Mouse (Mus musculus): ENCODE data around the gene Bpifc. TPM values are rescaled to one million over a fixed set of nuclear protein-coding genes. Genes with fewer than 3 reads are reported as not detected.

Bpifc gene
- polyA plus RNA-seq, 1 experiment from 2014 or later, result 0.05 TPM

- no peak for ATAC-seq
- Histone ChIP-seq H3K36me3 (ENCODE audit: control insufficient read depth, insufficient read depth, low read length) (peaks cover 31% of the 10 kb centered on the region; the same call in 1 of the 2 replicates), H3K4me1 (ENCODE audit: control insufficient read depth, insufficient read depth, low read depth, low read length) (peaks cover 4% of the 10 kb centered on the region), H3K27me3 (replicated peaks; ENCODE audit: control insufficient read depth, insufficient read depth, low read length) (no peaks in the 10 kb centered on the region), H3K9ac (ENCODE audit: low read depth, low read length) (no peak overlapping the region), H3K9me3 (ENCODE audit: control insufficient read depth, low read length) (no peaks in the 10 kb centered on the region), H3K4me2 (ENCODE audit: low read length) (no peak overlapping the region), H3K4me3 (ENCODE audit: low read length) (no peak overlapping the region), H3K27ac (ENCODE audit: low read depth, low read length) (no peak overlapping the region)
- 87% methylated on average over 6 of the region's 6 CpGs for WGBS
Measured at GRCm38 (mm10) chr10:85951765-85952443, 59.8 kb downstream of the Bpifc start.

GRCm38 (mm10) chr10:85948483-85949196, 63.1 kb downstream of the Bpifc start:
- Histone ChIP-seq H3K36me3 (ENCODE audit: control insufficient read depth, insufficient read depth, low read length) (peaks cover 40% of the 10 kb centered on the region), H3K9ac (ENCODE audit: low read depth, low read length) (no peak overlapping the region), H3K4me2 (ENCODE audit: low read length) (no peak overlapping the region), H3K4me3 (ENCODE audit: low read length) (no peak overlapping the region), H3K27me3 (replicated peaks; ENCODE audit: control insufficient read depth, insufficient read depth, low read length) (no peaks in the 10 kb centered on the region), H3K9me3 (ENCODE audit: control insufficient read depth, low read length) (no peaks in the 10 kb centered on the region), H3K27ac (ENCODE audit: low read depth, low read length) (no peak overlapping the region), H3K4me1 (ENCODE audit: control insufficient read depth, insufficient read depth, low read depth, low read length) (no peaks in the 10 kb centered on the region)
- peak; percentile 79 for ATAC-seq
- 64% methylated on average over 8 of the region's 8 CpGs for WGBS

GRCm38 (mm10) chr10:85936280-85936965, 75.3 kb downstream of the Bpifc start:
- no peak overlapping the region for H3K27ac ChIP-seq (ENCODE audit: low read depth, low read length)
- no peak overlapping the region for H3K4me2 ChIP-seq (ENCODE audit: low read length)
- no peak for ATAC-seq
- peaks cover 48% of the 10 kb centered on the region for H3K36me3 ChIP-seq (ENCODE audit: control insufficient read depth, insufficient read depth, low read length)
- no peak overlapping the region for H3K9ac ChIP-seq (ENCODE audit: low read depth, low read length)
- H3K4me3 ChIP-seq (ENCODE audit: low read length), result no peak overlapping the region
- WGBS, result 94% methylated on average over 6 of the region's 6 CpGs
- no peaks in the 10 kb centered on the region for H3K9me3 ChIP-seq (ENCODE audit: control insufficient read depth, low read length)
- H3K4me1 ChIP-seq (ENCODE audit: control insufficient read depth, insufficient read depth, low read depth, low read length), result no peaks in the 10 kb centered on the region
- no peaks in the 10 kb centered on the region for H3K27me3 ChIP-seq (replicated peaks; ENCODE audit: control insufficient read depth, insufficient read depth, low read length)

GRCm38 (mm10) chr10:85929962-85930361, 81.7 kb downstream of the Bpifc start:
- WGBS, result 95% methylated on average over 11 of the region's 11 CpGs

GRCm38 (mm10) chr10:85929208-85929591, 82.5 kb downstream of the Bpifc start:
- H3K27me3 ChIP-seq (replicated peaks; ENCODE audit: control insufficient read depth, insufficient read depth, low read length), result no peaks in the 10 kb centered on the region
- peaks cover 12% of the 10 kb centered on the region for H3K4me1 ChIP-seq (ENCODE audit: control insufficient read depth, insufficient read depth, low read depth, low read length)
- WGBS, result 46% methylated on average over 11 of the region's 11 CpGs
- peak overlapping the region; percentile 65 for H3K4me3 ChIP-seq (ENCODE audit: low read length)
- no peak overlapping the region for H3K27ac ChIP-seq (ENCODE audit: low read depth, low read length)
- H3K9ac ChIP-seq (ENCODE audit: low read depth, low read length), result peak overlapping the region; percentile 27
- no peaks in the 10 kb centered on the region for H3K36me3 ChIP-seq (ENCODE audit: control insufficient read depth, insufficient read depth, low read length)
- no peak for ATAC-seq
- peak overlapping the region; percentile 98 for H3K4me2 ChIP-seq (ENCODE audit: low read length)
- H3K9me3 ChIP-seq (ENCODE audit: control insufficient read depth, low read length), result no peaks in the 10 kb centered on the region

More at GRCm38 (mm10) chr10:85929962-85930361, 81.7 kb downstream of the Bpifc start:
- Histone ChIP-seq H3K4me1 (ENCODE audit: control insufficient read depth, insufficient read depth, low read depth, low read length) (peaks cover 12% of the 10 kb centered on the region), H3K27me3 (replicated peaks; ENCODE audit: control insufficient read depth, insufficient read depth, low read length) (no peaks in the 10 kb centered on the region), H3K27ac (ENCODE audit: low read depth, low read length) (no peak overlapping the region), H3K9ac (ENCODE audit: low read depth, low read length) (no peak overlapping the region), H3K9me3 (ENCODE audit: control insufficient read depth, low read length) (no peaks in the 10 kb centered on the region), H3K4me3 (ENCODE audit: low read length) (no peak overlapping the region), H3K36me3 (ENCODE audit: control insufficient read depth, insufficient read depth, low read length) (no peaks in the 10 kb centered on the region), H3K4me2 (ENCODE audit: low read length) (no peak overlapping the region)
- ATAC-seq, result no peak

- Histone ChIP-seq H3K4me2 (ENCODE audit: low read length) (peak overlapping the region; percentile 98), H3K4me3 (ENCODE audit: low read length) (peak overlapping the region; percentile 65), H3K36me3 (ENCODE audit: control insufficient read depth, insufficient read depth, low read length) (no peaks in the 10 kb centered on the region), H3K9me3 (ENCODE audit: control insufficient read depth, low read length) (no peaks in the 10 kb centered on the region), H3K27ac (ENCODE audit: low read depth, low read length) (peak overlapping the region; percentile 36; the same call in 1 of the 2 replicates), H3K27me3 (replicated peaks; ENCODE audit: control insufficient read depth, insufficient read depth, low read length) (no peaks in the 10 kb centered on the region), H3K9ac (ENCODE audit: low read depth, low read length) (peak overlapping the region; percentile 67), H3K4me1 (ENCODE audit: control insufficient read depth, insufficient read depth, low read depth, low read length) (peaks cover 12% of the 10 kb centered on the region)
- under 1% methylated on average over 63 of the region's 63 CpGs for WGBS
- peak; percentile 96 for ATAC-seq
Measured at GRCm38 (mm10) chr10:85928499-85929207, 83.0 kb downstream of the Bpifc start.

- no peak for ATAC-seq
- peak within 1 kb of the TSS; percentile 36; the same call in 1 of the 2 replicates for H3K27ac ChIP-seq (ENCODE audit: low read depth, low read length)
Measured at GRCm38 (mm10) chr10:85927676-85928445, 83.8 kb downstream of the Bpifc start, which contains the start of gene Ascl4. Gene Ascl4 (plus strand): TSS chr10:85927681.

GRCm38 (mm10) chr10:85916498-85917309, 95.0 kb downstream of the Bpifc start, which contains the start of gene Prdm4:
Gene Prdm4 (minus strand): TSS chr10:85917142.
- H3K4me1 ChIP-seq (ENCODE audit: control insufficient read depth, insufficient read depth, low read depth, low read length), result peaks cover 11% of the 10 kb centered on the region
- WGBS, result under 1% methylated on average over 74 of the region's 90 CpGs
- no peaks in the 10 kb centered on the region for H3K27me3 ChIP-seq (replicated peaks; ENCODE audit: control insufficient read depth, insufficient read depth, low read length)
- no peaks in the 10 kb centered on the region for H3K9me3 ChIP-seq (ENCODE audit: control insufficient read depth, low read length)
- peak; percentile 100 for ATAC-seq
- H3K9ac ChIP-seq (ENCODE audit: low read depth, low read length), result peak within 1 kb of the TSS; percentile 95
- peak within 1 kb of the TSS; percentile 88 for H3K27ac ChIP-seq (ENCODE audit: low read depth, low read length)
- peak within 1 kb of the TSS; percentile 76 for H3K4me2 ChIP-seq (ENCODE audit: low read length)
- H3K4me3 ChIP-seq (ENCODE audit: low read length), result peak within 1 kb of the TSS; percentile 99
- peaks cover 11% of the 10 kb centered on the region for H3K36me3 ChIP-seq (ENCODE audit: control insufficient read depth, insufficient read depth, low read length)

More at GRCm38 (mm10) chr10:85927676-85928445, 83.8 kb downstream of the Bpifc start, which contains the start of gene Ascl4:
- Histone ChIP-seq H3K9ac (ENCODE audit: low read depth, low read length) (peak within 1 kb of the TSS; percentile 67), H3K36me3 (ENCODE audit: control insufficient read depth, insufficient read depth, low read length) (no peaks in the 10 kb centered on the region), H3K27me3 (replicated peaks; ENCODE audit: control insufficient read depth, insufficient read depth, low read length) (no peaks in the 10 kb centered on the region), H3K4me3 (ENCODE audit: low read length) (peak within 1 kb of the TSS; percentile 65), H3K4me1 (ENCODE audit: control insufficient read depth, insufficient read depth, low read depth, low read length) (peaks cover 12% of the 10 kb centered on the region), H3K9me3 (ENCODE audit: control insufficient read depth, low read length) (no peaks in the 10 kb centered on the region), H3K4me2 (ENCODE audit: low read length) (peak within 1 kb of the TSS; percentile 98)
- WGBS, result 2% methylated on average over 23 of the region's 23 CpGs
